Mouse (Mus musculus) right cerebral cortex, postnatal 25 days (tissue): ENCODE data around the gene Usp25.

Experiments used
- DNase-seq: peaks from one replicate; pipeline ENCODE4 v3.0.0; 2022

Usp25 gene

GRCm38 (mm10) chr16:77034751-77035150, 21.2 kb downstream of the Usp25 start:
- no peak for DNase-seq

GRCm38 (mm10) chr16:77041573-77041972, 28.1 kb downstream of the Usp25 start:
- no peak for DNase-seq

- no peak for DNase-seq
Observed at GRCm38 (mm10) chr16:77043499-77043898, 30.0 kb downstream of the Usp25 start.

- no peak for DNase-seq
Observed at GRCm38 (mm10) chr16:77054184-77054583, 40.7 kb downstream of the Usp25 start.

- DNase-seq = no peak
Observed at GRCm38 (mm10) chr16:77055519-77056159, 42.1 kb downstream of the Usp25 start.

- DNase-seq = no peak
Observed at GRCm38 (mm10) chr16:77056160-77056520, 42.6 kb downstream of the Usp25 start.

GRCm38 (mm10) chr16:77058567-77058966, 45.1 kb downstream of the Usp25 start:
- DNase-seq = no peak

- DNase-seq = no peak
Observed at GRCm38 (mm10) chr16:77060166-77060565, 46.7 kb downstream of the Usp25 start.

GRCm38 (mm10) chr16:77063916-77064315, 50.4 kb downstream of the Usp25 start:
- DNase-seq = no peak

- DNase-seq = peak; percentile 42
Observed at GRCm38 (mm10) chr16:77076954-77077735, 63.6 kb downstream of the Usp25 start.

GRCm38 (mm10) chr16:77077736-77078005, 64.2 kb downstream of the Usp25 start:
- DNase-seq = no peak

GRCm38 (mm10) chr16:77084071-77084470, 70.6 kb downstream of the Usp25 start:
- no peak for DNase-seq

GRCm38 (mm10) chr16:77089806-77090205, 76.3 kb downstream of the Usp25 start:
- no peak for DNase-seq

GRCm38 (mm10) chr16:77093526-77093925, 80.0 kb downstream of the Usp25 start:
- DNase-seq = no peak

GRCm38 (mm10) chr16:77095017-77095551, 81.6 kb downstream of the Usp25 start:
- no peak for DNase-seq

GRCm38 (mm10) chr16:77099018-77099869, 85.7 kb downstream of the Usp25 start:
- DNase-seq = peak; percentile 43

GRCm38 (mm10) chr16:77103637-77104264, 90.2 kb downstream of the Usp25 start:
- no peak for DNase-seq

GRCm38 (mm10) chr16:77111268-77111667, 97.8 kb downstream of the Usp25 start:
- DNase-seq = no peak

- DNase-seq = no peak
Observed at GRCm38 (mm10) chr16:77125908-77126307, 112.4 kb downstream of the Usp25 start.

- DNase-seq = no peak
Observed at GRCm38 (mm10) chr16:77128683-77129082, 115.2 kb downstream of the Usp25 start.

- DNase-seq = no peak
Observed at GRCm38 (mm10) chr16:77133055-77133454, 119.5 kb downstream of the Usp25 start.

GRCm38 (mm10) chr16:77140651-77141050, 127.1 kb downstream of the Usp25 start:
- DNase-seq = no peak

GRCm38 (mm10) chr16:77146801-77147200, 133.3 kb downstream of the Usp25 start:
- no peak for DNase-seq
